Comparison of ENCODE assay signal across 8 mouse cellular contexts in genomic region chr5:138279585-138280424, GRCm38 (mm10). TPM values are rescaled to one million over a fixed set of nuclear protein-coding genes. Genes with fewer than 3 reads are reported as not detected.
DNase-seq lines count a peak whose midpoint lies in the region; ATAC-seq and TF ChIP-seq lines count a peak whose summit lies in the region.

Gm43720 (minus strand) TSS chr5:138279958.
Gpc2 (minus strand) TSS chr5:138280005.
Stag3 (plus strand) TSS chr5:138280240.

- no peak for DNase-seq in cerebellum, adult 8-10 months
- peak; percentile 99 for DNase-seq in embryonic facial prominence, embryonic 14.5 days (ENCODE audit: low spot score)
- peak; percentile 75 to 88 for DNase-seq in heart, adult 18-20 months
- DNase-seq in kidney, adult 11 months, result peak; percentile 76
- DNase-seq in midbrain, embryonic 14.5 days, result peak; percentile 99

- H3K27ac ChIP-seq in embryonic facial prominence, embryonic 14.5 days (replicated peaks; ENCODE audit: low read depth, low read length), result peak within 1 kb of the TSS; percentile 35; the same call in 1 of the 2 replicates
- H3K27ac ChIP-seq in limb, embryonic 13.5 days, result peak within 1 kb of the TSS; percentile 65; the same call in 1 of the 2 replicates
- peak within 1 kb of the TSS; percentile 80 for H3K27ac ChIP-seq in midbrain, embryonic 14.5 days (replicated peaks; ENCODE audit: low read depth, low read length)
- H3K27ac ChIP-seq in small intestine, adult 2 months (ENCODE audit: insufficient read depth, low read depth, low read length), result no peak within 1 kb of the TSS

- peaks cover 24% of the 10 kb centered on the region for H3K4me1 ChIP-seq in embryonic facial prominence, embryonic 14.5 days (ENCODE audit: control insufficient read depth, insufficient read depth, low read length)
- H3K4me1 ChIP-seq in limb, embryonic 13.5 days, result peaks cover 41% of the 10 kb centered on the region
- H3K4me1 ChIP-seq in midbrain, embryonic 14.5 days (ENCODE audit: control insufficient read depth, insufficient read depth, low read length), result peaks cover 43% of the 10 kb centered on the region
- H3K4me1 ChIP-seq in small intestine, adult 2 months (ENCODE audit: control insufficient read depth, insufficient read depth, insufficient read length, low read length), result peaks cover 6% of the 10 kb centered on the region

- H3K9me3 ChIP-seq in embryonic facial prominence, embryonic 14.5 days (ENCODE audit: control insufficient read depth, low read length), result 0 out of 2 replicates have a peak, but pooled peaks cover 8% of the 10 kb centered on the region
- peaks cover 6% of the 10 kb centered on the region; the same call in 1 of the 2 replicates for H3K9me3 ChIP-seq in limb, embryonic 13.5 days
- H3K9me3 ChIP-seq in midbrain, embryonic 14.5 days (ENCODE audit: control insufficient read depth, low read length), result peaks cover 6% of the 10 kb centered on the region; the same call in 1 of the 2 replicates

- H3K27me3 ChIP-seq in embryonic facial prominence, embryonic 14.5 days (replicated peaks; ENCODE audit: control insufficient read depth, insufficient read depth, low read length), result no peaks in the 10 kb centered on the region
- H3K27me3 ChIP-seq in limb, embryonic 13.5 days, result peaks cover 4% of the 10 kb centered on the region; the same call in 1 of the 2 replicates
- no peaks in the 10 kb centered on the region for H3K27me3 ChIP-seq in midbrain, embryonic 14.5 days (ENCODE audit: control insufficient read depth, insufficient read depth, low read length)
- peaks cover 6% of the 10 kb centered on the region; the same call in 1 of the 2 replicates for H3K27me3 ChIP-seq in small intestine, adult 2 months (ENCODE audit: control insufficient read depth, insufficient read depth, low read length)

- TF ChIP-seq CTCF in small intestine, adult 2 months (IDR thresholded peaks at IDR 0.05; ENCODE audit: extremely low read depth, insufficient read length, insufficient replicate concordance, low read depth, low read length), result no peak

- peaks cover 21% of the 10 kb centered on the region for H3K36me3 ChIP-seq in embryonic facial prominence, embryonic 14.5 days (ENCODE audit: control insufficient read depth, insufficient read depth, low read length)
- H3K36me3 ChIP-seq in limb, embryonic 13.5 days, result peaks cover 34% of the 10 kb centered on the region
- peaks cover 30% of the 10 kb centered on the region for H3K36me3 ChIP-seq in midbrain, embryonic 14.5 days (ENCODE audit: control insufficient read depth, insufficient read depth, low read length)
- H3K36me3 ChIP-seq in small intestine, adult 2 months (ENCODE audit: control insufficient read depth, insufficient read depth, low read length), result no peaks in the 10 kb centered on the region

- ATAC-seq in cerebellum, adult (ENCODE audit: insufficient number of reproducible peaks, low FRiP score, low TSS enrichment), result peak; percentile 74
- peak; percentile 99 for ATAC-seq in embryonic facial prominence, embryonic 14.5 days (ENCODE audit: low read depth)
- peak; percentile 99 for ATAC-seq in limb, embryonic 13.5 days (ENCODE audit: low FRiP score, low read depth)
- peak; percentile 99 for ATAC-seq in midbrain, embryonic 14.5 days (ENCODE audit: low FRiP score, low TSS enrichment)

- TF ChIP-seq POLR2A in small intestine, adult 2 months (IDR thresholded peaks at IDR 0.05; ENCODE audit: low read depth, low read length), result 0 out of 2 replicates have a peak, but pooled peaks have one; percentile 8

- peak within 1 kb of the TSS; percentile 65 for H3K4me2 ChIP-seq in embryonic facial prominence, embryonic 14.5 days (ENCODE audit: low read depth, low read length)
- peak within 1 kb of the TSS; percentile 92 for H3K4me2 ChIP-seq in limb, embryonic 13.5 days (replicated peaks)
- H3K4me2 ChIP-seq in midbrain, embryonic 14.5 days (ENCODE audit: low read length), result peak within 1 kb of the TSS; percentile 79

- peak within 1 kb of the TSS; percentile 73 for H3K9ac ChIP-seq in embryonic facial prominence, embryonic 14.5 days (ENCODE audit: low read depth, low read length)
- H3K9ac ChIP-seq in limb, embryonic 13.5 days, result peak within 1 kb of the TSS; percentile 87
- H3K9ac ChIP-seq in midbrain, embryonic 14.5 days (replicated peaks; ENCODE audit: low read length), result peak within 1 kb of the TSS; percentile 84

- whole genome bisulfite sequencing in embryonic facial prominence, embryonic 14.5 days, result under 1% methylated on average over 48 of the region's 56 CpGs
- under 1% methylated on average over 56 of the region's 56 CpGs for WGBS in limb, embryonic 13.5 days
- under 1% methylated on average over 56 of the region's 56 CpGs for WGBS in midbrain, embryonic 14.5 days
- 1% methylated on average over 56 of the region's 56 CpGs for WGBS in small intestine, adult 2 months

- H3K4me3 ChIP-seq in embryonic facial prominence, embryonic 14.5 days (ENCODE audit: low read depth, low read length), result peak within 1 kb of the TSS; percentile 58
- H3K4me3 ChIP-seq in limb, embryonic 13.5 days, result peak within 1 kb of the TSS; percentile 78
- peak within 1 kb of the TSS; percentile 72 for H3K4me3 ChIP-seq in midbrain, embryonic 14.5 days (replicated peaks; ENCODE audit: low read depth, low read length)
- H3K4me3 ChIP-seq in small intestine, adult 2 months (ENCODE audit: low read depth, low read length), result peak within 1 kb of the TSS; percentile 62

RNA-seq across cellular contexts. Expression of gene Gm43720, which starts in this region (rescaled TPM):
- 0.09 and 0.10 TPM in 2 replicates for polyA plus RNA-seq in embryonic facial prominence, embryonic 14.5 days (2014; fragmentation: Nextera tagmentation; extraction: Ambion mirVana)
- total RNA-seq in heart, adult 18-20 months (2021), result not detected
- polyA plus RNA-seq in limb, embryonic 13.5 days (2015; fragmentation: Nextera tagmentation; extraction: Ambion mirVana), result 0.13 and 0.29 TPM in 2 replicates
- polyA plus RNA-seq in midbrain, embryonic 14.5 days (2014; fragmentation: Nextera tagmentation; extraction: Ambion mirVana), result 0.19 TPM in 1 of 2 replicates, not detected in the other
- polyA plus RNA-seq in small intestine, adult 2 months (2012; rRNA removed), result not detected in 2 replicates

RNA-seq across cellular contexts. Expression of gene Gpc2, which starts in this region (rescaled TPM):
- 3.9 and 4.5 TPM in 2 replicates for polyA plus RNA-seq in embryonic facial prominence, embryonic 14.5 days (2014; fragmentation: Nextera tagmentation; extraction: Ambion mirVana)
- under 1 TPM in 1 of 2 experiments, not detected in 1; 0.15 TPM for total RNA-seq in heart, adult 18-20 months (2021)
- polyA plus RNA-seq in limb, embryonic 13.5 days (2015; fragmentation: Nextera tagmentation; extraction: Ambion mirVana), result 52.9 and 55.6 TPM in 2 replicates
- polyA plus RNA-seq in midbrain, embryonic 14.5 days (2014; fragmentation: Nextera tagmentation; extraction: Ambion mirVana), result 37.3 and 59.5 TPM in 2 replicates
- 1.1 and 1.4 TPM in 2 replicates for polyA plus RNA-seq in small intestine, adult 2 months (2012; rRNA removed)

RNA-seq across cellular contexts. Expression of gene Stag3, which starts in this region (rescaled TPM):
- polyA plus RNA-seq in embryonic facial prominence, embryonic 14.5 days (2014; fragmentation: Nextera tagmentation; extraction: Ambion mirVana), result 4.1 and 6.2 TPM in 2 replicates
- total RNA-seq in heart, adult 18-20 months (2021), result not detected
- 8.2 and 9.4 TPM in 2 replicates for polyA plus RNA-seq in limb, embryonic 13.5 days (2015; fragmentation: Nextera tagmentation; extraction: Ambion mirVana)
- 4.4 and 9.3 TPM in 2 replicates for polyA plus RNA-seq in midbrain, embryonic 14.5 days (2014; fragmentation: Nextera tagmentation; extraction: Ambion mirVana)
- 0.33 and 0.46 TPM in 2 replicates for polyA plus RNA-seq in small intestine, adult 2 months (2012; rRNA removed)

Comparison
In these comparisons a context has a peak if more than half of its experiments do, and no peak if none do; other contexts are left out.
1. Peak in DNase-seq in heart, adult 18-20 months; RNA of the genes that start here not detected or under 1 TPM.